Mouse (Mus musculus) frontal cortex, postnatal 25 days (tissue): ENCODE measurements around the gene Lta.

ENCODE experiments used
- DNase-seq, 2 experiments: peaks; one replicate each; pipeline ENCODE4 v3.0.0; 2022; ENCODE audit warnings: low spot score in 2 of 2

The Lta gene

GRCm38 (mm10) chr17:35204494-35205379 lies at the start of gene Lta:
Lta (minus strand) TSS chr17:35205351.
- DNase-seq, result no peak

- no peak for DNase-seq
These were observed 49.3 kb upstream of the Lta start for GRCm38 (mm10) chr17:35254241-35255098.

GRCm38 (mm10) chr17:35253293-35254093 lies 48.3 kb upstream of the Lta start:
- no peak for DNase-seq

- no peak for DNase-seq
These were observed 47.6 kb upstream of the Lta start for GRCm38 (mm10) chr17:35252619-35253292.

GRCm38 (mm10) chr17:35251981-35252380 lies 46.8 kb upstream of the Lta start:
- no peak for DNase-seq

GRCm38 (mm10) chr17:35251162-35251719 lies 46.1 kb upstream of the Lta start:
- DNase-seq, result no peak

- DNase-seq, result no peak
These were observed 45.4 kb upstream of the Lta start for GRCm38 (mm10) chr17:35250348-35251120.

GRCm38 (mm10) chr17:35249451-35250197 lies 44.5 kb upstream of the Lta start:
- no peak for DNase-seq

GRCm38 (mm10) chr17:35248986-35249385 lies 43.8 kb upstream of the Lta start:
- no peak for DNase-seq

- no peak for DNase-seq
These were observed 42.0 kb upstream of the Lta start for GRCm38 (mm10) chr17:35247144-35247543.

- DNase-seq, result no peak
These were observed 40.8 kb upstream of the Lta start for GRCm38 (mm10) chr17:35245731-35246623.

GRCm38 (mm10) chr17:35244999-35245398 lies 39.8 kb upstream of the Lta start:
- DNase-seq, result no peak

GRCm38 (mm10) chr17:35243086-35243485 lies 37.9 kb upstream of the Lta start:
- DNase-seq, result no peak

GRCm38 (mm10) chr17:35242015-35242941 lies 37.1 kb upstream of the Lta start:
- peak in 1 of 2 experiments; percentile 72 for DNase-seq

GRCm38 (mm10) chr17:35241305-35242014 lies 36.3 kb upstream of the Lta start, which contains the start of gene Ddx39b:
Ddx39b (plus strand) TSS chr17:35241746.
- DNase-seq, result peak; percentile 92 to 94
